Mouse (Mus musculus) B cell, adult 2 months (primary cell): ENCODE data around the gene Smarcal1.

Experiments used
- DNase-seq, 2 experiments: peaks; one replicate each; pipeline ENCODE4 v3.0.0; 2022

Gene Smarcal1

DNA sequence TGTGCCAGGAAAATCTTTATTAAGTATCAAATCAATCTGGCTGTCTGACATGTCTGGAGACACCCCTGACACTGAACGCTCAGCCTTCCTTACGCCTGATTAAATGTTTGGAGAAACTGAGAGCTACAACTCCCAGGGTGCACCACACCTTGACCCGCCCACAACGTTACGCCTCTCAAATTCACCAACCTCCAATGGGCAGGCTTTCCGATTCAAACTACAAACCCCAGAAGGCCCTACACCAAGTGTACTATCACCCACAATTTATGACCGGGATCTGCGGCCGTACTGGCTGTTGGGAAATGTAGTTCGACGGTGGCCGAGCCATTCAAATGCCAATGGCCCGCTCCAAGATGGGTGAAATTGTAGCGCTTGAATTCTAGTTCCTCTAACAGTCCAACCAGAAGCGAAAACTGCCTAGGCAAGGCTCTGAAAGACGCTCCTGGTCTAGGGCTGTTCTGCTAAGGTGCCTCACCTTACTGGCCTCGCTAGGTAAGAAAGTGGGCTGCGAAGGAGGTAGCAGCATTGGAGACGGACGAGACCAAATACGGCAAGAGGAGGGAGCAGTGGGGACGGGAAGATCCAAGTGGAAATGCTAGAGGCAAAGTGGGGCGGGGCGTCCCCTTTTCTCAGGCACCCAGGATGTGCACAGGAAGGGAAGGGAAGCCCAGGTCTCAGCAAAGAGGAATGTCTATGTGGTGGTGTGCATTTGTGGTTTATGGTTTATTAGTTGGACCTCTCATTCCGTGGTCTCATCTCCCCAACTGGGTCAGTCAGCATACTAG, at the start of gene Smarcal1:
TSS of gene Smarcal1 (plus strand) at position 305 of the 785 bp plus-strand sequence.
- DNase-seq: peak; percentile 92 to 94

DNA sequence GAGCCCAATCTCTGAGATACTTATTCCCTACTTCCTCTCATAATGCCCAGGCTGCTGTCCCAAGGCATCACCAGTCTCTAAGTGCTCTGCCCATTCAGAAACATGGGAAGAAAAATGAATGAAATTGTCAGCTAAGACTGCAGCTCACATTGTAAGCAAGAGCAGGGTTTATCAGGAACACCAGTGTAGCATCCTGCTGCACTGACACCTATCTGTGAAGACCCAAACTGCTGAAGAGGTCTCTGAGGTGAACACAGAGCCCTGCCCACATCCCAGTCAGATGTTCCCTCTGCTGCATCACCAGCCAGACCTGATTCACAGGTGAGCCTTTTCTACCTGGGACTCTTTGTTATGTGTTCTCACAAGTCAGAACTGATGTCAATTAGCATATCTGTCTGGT, 49.6 kb upstream of the Smarcal1 start:
- DNase-seq: no peak

DNA sequence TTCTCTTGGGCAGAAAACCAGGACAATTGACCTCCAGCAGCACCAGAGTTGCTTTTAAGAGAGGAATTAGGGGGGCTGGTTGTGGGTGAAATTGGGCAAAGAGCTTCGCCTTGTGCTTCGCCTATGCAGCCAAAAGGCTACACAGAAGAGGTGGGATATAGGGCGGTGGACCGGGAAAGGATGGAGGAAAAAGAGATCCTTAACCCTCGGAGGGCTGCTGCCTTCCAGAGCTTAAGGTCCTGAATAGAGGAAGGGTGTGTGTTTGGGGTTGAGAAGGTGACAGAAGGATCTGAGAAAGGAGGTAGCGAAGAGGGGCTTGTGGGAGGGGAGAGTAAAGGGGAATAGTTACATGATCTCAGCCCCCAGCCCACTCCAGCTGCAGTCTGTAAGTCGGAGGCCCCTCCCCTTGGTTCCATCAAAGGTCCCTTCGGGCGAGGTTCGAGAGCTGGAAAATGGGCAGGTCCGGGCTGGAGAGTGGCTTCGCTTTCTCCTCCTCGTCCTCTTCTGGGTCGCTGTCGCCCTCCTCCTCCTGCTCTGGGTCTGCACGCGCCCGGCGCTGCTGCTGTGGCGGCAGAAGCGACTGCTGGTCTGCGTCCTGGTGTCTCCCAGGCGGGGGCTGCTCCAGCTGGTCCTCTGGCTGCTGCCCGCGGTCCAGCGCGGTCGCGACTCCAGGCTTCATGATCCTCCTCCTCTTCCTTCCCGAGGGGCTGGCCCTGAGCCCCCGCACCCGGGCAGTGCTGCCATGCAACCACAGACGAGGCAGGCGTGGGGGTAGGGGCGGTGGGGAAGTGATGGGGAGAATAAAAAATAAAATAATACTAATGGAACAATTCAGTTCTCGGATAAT, 47.1 kb upstream of the Smarcal1 start:
- DNase-seq: no peak

DNA sequence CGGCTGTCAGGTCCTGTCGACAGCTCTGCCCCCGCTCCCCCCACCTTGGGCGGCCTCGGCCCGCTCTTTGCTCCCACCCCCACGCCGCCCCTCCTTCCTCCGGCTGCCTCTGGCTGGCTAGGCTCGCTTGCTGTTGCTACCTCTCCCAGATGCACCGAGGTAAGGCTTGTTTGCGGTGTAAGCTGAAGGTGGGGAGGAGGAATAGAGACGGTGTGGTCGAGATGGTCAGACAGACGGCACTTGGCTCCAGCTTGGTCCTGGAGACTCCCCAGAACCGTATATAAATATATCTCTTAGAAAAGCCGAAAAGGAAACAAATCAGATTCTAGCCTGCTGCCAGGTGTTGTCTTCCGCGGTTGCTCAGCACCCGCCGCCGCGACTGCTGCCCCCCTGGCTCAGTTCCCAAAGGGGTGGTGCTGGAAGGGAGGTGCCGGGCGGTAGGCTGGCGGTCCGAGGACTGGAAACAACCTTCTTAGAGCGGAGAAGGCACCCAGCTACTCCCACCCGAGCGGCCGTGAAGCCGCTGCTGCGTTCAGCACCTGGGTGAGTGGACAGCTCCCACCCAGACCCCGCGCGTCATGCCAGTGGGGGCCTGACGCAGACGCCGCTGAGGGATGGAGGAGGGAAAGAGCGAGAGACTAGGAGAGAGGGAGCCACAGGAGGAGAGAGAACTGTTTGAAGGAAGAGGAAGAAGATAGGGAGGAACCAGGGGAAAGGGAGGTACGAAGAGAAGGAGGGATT, 46.3 kb upstream of the Smarcal1 start, which contains the start of gene March4:
TSS of gene March4 (minus strand) at position 320 of the 741 bp plus-strand sequence.
- peak; percentile 38 for DNase-seq

DNA sequence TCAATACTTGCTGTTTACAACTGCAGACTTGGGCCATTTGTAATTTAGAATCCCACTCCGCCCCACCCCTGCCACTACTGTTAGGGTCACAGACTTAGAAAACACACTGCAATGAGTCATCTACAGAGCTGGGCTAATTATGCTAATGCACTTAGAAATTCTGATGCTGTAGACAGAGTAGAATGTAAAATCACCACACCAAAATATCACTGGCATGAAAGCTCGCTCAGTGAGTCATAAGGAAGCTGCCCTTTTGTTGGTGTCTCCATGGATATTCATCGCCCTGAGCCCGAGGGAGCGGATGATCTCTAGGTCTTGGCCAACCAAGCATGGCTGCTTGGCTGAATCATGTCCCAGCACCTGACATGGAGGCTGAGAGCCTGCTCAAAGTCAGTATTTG, 44.8 kb upstream of the Smarcal1 start:
- no peak for DNase-seq

DNA sequence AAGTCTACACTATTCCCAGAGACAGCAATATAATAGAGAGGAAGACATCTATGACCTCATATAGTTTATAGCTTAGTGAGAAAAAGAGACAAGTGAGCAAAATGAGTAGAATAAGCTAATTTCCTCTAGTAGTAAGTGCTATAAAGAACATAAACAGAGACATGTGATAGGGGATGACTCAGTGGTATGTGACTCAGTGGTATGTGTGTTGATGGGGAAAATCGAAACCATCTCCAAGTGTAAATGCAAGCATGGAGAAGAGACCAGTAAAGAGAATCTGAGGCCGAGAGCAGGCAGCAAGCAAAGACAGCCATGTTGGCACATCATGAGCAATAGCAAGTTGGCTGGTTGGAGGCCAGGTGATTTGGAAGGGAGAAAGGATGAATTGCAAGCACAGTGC, 32.7 kb upstream of the Smarcal1 start:
- DNase-seq: no peak

DNA sequence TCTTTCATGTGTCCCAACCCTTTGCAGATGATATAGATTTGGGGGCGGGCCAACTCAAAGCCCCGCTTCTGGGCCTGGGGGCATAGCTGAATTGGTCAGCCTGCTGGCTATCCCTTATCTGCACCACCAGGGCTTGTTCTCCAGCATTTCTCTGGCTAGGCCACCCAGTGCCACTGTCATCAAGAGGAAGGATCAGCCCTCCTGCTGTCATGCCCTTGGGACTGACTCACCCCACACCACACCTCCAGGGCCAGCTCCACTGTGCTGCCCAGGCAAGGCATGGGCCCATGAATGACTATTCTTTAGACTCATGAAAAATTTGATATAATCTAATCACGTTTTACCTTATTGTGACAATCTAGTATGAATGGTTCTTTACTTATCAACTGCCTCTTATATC, 26.6 kb upstream of the Smarcal1 start:
- no peak for DNase-seq

DNA sequence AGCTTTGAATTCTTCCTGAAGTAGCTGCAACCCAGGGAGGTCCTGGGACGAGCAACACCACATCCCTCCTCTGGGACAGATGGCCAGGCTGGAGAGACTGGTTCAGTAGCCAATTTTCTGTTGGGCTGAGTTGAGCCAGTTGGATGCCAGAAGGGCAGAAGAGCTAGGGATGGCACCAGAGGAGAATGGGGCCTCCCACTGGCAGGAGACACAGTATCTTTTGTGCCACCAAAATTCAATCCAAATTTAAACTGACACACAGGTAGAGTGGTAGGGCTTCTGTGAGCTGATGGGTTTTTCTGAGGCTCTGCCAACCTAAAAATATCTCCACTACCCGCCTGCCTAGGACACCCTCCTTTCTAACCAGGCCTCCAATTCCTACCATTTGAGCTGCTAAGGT, 24.4 kb upstream of the Smarcal1 start:
- no peak for DNase-seq

DNA sequence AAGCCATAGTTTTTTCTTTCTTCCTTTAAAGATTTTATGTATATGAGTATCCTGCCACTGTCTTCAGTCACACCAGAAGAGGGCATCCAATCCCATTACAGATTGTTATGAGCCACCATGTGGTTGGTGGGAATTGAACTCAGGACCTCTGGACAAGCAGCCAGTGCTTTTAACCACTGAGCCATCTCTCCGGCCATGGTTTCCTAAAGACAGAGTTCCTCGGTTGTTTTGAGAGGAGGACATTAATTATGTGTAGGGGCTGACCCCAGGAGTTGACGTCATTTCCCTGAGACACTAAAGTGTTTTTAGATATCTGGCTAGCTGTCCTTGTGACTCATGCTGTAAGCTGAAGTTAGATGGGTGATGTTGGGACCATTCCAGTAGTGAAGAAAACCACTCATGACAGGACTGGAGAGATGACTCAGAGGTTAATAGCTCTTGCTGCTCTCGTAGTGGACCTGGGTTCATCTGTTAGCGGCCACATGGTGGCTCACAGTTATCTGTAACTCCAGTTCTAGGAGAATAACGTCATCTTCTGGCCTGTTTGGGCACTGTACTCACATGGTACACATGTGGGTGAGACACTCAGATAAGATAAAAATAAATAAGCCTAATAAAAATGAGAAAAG, 18.6 kb upstream of the Smarcal1 start:
- DNase-seq: no peak

DNA sequence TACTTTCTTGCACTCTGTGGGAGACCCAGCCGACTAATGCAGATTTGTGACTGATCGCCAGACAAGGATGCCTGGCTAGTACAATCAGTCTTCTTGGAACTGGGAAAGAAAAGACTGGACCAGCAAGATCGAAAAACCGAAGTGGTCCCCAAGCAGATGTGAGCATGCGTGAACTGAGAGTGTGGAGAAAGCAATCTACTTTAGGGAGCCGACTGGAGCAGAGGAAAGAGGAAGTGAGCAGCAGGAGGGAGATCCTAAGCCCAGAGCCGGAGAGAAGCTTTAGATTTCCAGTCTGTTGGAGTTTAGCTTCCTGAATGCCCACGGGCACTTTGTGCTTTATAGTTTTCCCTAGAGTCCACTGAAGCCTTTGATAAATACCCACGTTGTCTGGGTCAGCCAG, 16.0 kb upstream of the Smarcal1 start:
- no peak for DNase-seq

DNA sequence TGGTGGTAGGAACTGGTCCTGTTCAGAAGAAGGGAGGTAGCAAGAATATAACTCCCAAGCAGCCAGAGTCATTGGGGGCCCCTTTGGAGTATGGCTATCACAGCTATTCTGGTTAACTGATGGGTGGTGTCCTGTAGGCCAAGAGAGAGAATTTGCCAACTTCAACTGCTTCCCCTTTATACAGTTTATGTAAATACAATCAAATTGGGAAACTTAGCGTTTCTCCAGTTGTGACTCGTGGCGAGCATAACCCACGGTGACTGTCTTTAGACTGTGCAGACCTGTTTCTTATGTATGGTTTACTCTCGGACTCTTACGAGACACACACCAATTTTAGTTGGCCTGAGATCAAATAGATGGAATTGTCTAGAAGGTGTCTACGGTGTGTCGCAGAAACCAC, 14.3 kb upstream of the Smarcal1 start:
- DNase-seq: no peak

DNA sequence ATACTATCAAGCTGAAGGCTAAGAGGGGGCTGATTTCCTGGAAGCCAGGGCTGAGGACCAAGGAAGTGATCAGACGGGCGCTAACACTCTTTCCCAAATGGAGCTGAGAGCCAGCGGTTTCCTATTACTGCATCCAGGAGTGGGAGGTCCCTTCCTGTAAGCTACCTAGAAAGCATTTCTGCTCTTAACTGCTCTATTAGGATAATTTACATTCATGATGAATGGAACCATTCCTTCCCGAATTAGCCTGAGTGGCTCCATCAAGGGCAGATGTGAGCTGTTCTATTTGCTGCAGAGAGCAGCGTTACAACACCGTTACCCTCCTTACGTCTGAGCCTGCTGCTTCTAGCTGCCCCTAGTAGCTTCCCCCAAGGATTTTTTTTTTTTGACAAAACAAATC, 9.0 kb upstream of the Smarcal1 start:
- no peak for DNase-seq

DNA sequence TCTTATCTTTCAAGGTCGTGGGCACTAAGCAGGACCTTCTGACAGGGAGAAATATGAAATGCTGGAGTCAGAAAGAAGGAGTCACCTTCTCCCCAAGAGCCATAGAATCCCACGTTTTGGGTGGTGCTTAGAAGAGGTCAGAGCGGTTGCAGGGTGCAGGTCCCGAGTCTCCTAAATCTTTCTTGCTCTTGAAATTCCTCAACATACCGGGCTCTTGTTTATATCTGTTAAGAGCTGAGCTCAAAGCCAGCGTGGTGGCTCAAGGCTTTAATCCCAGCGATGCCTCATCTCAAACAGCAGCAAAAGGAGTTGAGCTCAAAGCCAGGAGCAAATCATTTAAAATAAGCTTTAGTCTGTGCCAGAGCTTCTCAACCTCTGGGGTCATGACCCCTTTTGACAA, 8.4 kb upstream of the Smarcal1 start:
- no peak for DNase-seq

DNA sequence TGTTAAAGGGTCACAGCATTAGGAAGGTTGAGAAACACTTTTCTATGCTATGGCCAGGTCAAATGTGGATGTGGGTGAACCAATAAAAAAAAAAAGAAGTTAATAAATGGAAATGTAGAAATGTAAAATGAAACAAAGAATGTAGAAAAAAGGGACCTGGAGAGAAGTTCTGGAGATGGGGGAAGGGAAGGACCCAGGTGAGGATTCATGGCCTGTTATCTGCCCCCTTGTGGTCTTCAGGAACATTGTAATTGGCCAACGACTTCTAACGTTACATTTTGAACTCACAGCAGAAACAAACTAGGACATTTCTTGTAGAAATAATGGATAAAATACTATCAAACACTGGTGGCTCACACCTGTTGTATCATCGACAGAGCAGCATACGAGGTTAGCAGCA, 7.9 kb upstream of the Smarcal1 start:
- peak in 1 of 2 experiments; percentile 9 for DNase-seq

DNA sequence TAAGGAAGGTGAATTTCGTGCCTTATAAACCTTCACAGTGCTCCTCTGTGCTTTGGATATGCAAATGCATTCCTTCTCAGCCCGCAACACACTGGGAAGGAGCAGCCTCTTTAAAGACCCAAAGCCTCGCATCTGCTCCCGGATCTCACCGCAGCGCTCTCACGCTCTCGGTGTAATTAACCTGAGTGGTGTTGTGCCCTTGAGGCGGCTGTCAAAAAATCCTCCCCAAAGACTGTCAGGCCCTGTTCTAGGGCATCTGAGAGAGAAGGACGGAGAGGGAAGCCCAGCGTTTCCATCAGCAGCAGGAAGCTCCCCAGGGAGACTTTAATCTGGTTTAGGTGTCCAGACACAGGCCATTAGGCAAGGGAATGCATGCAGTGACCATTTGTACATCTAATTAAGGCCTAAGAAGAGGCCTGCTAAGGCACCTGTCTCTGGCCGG, 5.5 kb upstream of the Smarcal1 start:
- no peak for DNase-seq

DNA sequence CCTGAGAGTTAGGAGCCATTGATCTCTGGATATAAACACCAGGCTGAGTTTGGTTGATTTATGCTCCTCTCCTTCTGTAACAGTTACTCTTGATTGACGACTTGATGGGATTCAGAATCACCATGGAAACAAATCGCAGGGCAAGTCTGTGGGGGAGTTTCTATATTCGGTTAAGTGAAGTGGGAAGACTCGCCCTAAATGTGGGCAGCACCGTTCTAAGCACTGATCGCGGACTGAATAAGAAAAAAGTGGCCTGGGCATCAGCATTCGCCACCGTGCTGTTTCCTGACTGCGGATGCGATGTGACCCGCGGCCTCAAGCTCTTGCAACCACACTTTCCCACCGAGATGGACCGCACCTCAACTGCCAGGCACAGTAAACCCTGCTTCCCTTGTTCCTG, 4.7 kb upstream of the Smarcal1 start:
- DNase-seq: no peak

DNA sequence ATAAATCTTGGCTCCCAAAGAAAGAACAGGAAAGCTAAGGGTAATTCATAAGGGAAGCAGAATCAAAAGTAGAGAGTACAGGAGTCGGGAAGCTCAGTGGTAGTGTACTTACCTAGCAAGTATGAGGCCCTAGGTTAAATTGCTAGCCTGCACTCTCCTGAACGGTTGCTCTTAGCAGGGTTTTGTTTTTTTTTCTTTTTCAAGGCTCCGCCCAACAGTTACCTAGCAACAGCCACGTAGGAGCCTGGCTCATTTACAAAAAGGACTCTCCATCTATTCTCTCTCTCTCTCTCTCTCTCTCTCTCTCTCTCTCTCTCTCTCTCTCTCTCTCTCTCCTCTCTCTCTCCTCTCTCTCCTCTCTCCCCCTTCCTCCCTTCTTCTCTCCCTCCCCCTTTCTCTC, 4.2 kb upstream of the Smarcal1 start:
- DNase-seq: peak; percentile 16 to 23

DNA sequence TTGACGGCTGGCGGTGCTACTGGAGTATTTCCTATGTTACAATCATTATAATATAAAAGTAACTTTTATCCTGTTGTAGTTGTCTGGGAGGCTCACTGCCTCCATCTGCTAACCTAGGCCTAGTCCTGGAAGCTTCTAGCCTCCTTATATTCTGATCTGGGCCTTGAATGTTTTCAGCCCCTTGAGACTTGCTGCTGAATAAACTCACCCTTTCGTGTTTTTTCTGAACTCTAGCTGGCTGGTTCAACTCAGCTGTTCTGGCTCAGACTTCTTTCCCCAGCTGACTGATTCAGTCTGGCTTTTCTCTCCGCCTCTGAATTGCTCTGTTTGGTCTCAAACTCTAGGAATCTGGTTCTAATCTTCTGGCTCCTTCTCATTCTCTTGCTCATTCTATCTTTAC, 855 bp downstream of the Smarcal1 start:
- no peak for DNase-seq

DNA sequence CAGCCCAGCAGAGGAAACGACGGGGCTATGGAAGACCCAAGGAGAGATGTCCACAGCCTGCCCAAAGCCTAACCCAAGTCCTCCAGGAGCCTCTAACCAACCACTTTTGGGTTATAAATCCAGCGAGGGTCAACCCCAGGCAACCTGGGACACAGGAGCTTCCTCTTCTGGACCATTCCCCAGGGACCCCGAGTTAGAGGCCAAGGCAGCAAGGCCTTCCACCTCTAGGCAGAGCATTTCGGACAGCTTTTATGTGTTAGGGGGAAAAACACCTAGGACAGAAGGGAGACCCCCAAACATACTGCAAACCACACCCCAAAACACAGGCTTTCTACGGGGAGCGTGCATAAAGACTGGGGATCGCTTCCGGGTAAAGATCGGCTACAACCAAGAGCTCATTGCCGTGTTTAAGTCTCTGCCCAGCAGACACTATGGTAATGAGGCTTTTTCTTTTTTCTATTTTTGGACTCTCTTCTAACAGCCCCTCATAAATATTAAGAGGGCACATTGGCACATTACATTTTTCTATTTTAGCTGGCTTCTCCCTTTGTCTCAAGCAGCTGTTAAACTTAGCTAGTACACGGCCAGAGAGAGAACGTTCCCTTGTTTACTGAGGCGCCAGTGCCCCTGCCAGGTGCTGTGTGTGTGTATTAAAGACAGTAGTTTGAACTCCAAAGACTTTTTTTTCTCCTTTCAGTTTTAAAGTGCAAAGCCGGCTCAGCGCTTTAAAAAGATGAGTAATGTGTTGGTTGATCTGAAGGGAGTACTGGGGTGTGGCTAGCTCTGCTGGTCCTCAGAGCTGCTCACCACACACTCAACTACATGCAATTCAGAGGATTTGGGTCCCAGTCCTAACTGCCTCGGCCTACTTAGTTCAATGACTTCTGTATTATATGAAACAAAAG, 3.2 kb downstream of the Smarcal1 start:
- no peak for DNase-seq

DNA sequence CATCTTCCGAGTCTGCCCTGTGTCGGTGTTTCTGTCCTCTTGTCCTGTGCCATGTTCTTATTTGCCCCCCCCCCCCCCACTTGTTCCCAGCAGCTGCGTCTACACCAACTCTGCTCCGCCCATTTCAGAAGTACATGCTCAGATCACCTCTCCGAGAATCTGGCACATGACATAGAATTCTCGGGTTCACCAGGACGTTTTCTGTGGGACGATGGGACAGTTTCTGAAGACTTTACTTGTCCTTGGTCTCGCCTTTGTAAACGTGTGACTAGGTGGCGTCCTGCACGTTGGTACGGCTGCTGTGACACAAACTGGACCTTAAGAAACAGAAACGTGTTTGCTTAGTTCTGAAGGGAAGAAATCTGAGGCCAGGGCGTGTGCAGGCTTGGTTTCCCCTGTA, 4.5 kb downstream of the Smarcal1 start:
- DNase-seq: no peak

DNA sequence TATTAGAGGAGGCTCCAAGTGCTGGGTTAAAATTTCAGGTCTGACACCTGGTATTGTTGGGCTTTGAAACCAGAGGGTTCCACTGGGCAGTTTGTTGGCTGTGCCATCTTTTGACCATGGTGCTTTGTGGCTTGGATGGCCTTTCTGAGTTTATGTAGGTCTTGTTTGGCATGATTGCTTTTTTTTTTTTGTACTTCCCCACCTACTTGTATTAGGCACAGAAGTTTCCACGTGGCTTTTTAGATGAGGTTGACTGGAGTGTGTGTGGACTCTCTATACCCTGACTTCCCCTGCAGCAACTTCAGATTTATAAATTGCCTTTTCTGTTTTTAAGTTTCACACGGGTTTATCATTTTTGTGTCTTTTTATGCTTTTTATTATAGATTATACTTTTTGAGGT, 5.7 kb downstream of the Smarcal1 start:
- no peak for DNase-seq

DNA sequence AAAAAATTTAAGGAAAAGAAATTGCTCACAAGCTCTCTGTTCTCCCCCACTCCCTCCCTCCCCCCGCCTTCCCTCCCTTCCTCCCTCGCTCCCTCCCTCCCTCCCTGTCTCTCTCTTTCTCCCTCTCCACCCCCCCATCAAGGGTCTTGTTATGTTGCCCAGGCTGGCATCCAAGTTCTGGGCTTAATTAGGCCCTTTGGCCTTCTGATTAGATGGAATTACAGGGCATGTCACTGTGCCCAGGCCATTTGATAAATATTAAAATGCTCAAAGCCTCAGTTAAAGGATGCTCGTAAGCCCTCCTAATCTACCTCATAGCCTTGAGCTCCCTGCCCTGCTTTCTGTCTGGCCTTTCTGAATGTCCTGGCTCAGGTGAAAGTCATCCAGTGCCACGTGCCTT, 7.6 kb downstream of the Smarcal1 start:
- DNase-seq: no peak
